Mouse (Mus musculus): Measurements from ENCODE around the gene Spata7.

The Spata7 gene

DNA sequence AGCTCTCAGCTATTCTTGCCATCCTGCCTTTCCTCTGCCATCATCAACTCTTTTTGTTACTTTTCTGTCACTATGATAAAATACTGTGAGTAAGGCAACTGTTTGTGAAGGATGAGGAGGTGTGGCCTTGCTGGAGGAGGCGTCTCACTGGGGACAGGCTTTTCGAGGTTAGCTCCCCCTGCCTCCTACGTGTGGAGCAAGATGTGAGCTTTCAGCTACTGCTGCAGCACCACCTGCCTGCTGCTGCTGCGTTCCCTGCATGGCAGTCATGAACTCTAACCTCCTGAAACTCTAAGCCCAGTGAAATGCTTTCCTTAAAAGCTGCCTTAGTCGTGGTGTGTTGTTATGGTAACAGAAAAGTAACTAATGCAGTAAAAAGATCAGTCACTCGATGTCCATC lies 45.9 kb downstream of the Spata7 start:
- no peak for DNase-seq

- peak; percentile 70 for DNase-seq
Observed at GRCm38 (mm10) chr12:98674627-98675143, 46.7 kb downstream of the Spata7 start.

GRCm38 (mm10) chr12:98676861-98677260 lies 48.9 kb downstream of the Spata7 start:
- DNase-seq, result no peak

- no peak for DNase-seq
Observed at GRCm38 (mm10) chr12:98677336-98677735, 49.4 kb downstream of the Spata7 start.

DNA sequence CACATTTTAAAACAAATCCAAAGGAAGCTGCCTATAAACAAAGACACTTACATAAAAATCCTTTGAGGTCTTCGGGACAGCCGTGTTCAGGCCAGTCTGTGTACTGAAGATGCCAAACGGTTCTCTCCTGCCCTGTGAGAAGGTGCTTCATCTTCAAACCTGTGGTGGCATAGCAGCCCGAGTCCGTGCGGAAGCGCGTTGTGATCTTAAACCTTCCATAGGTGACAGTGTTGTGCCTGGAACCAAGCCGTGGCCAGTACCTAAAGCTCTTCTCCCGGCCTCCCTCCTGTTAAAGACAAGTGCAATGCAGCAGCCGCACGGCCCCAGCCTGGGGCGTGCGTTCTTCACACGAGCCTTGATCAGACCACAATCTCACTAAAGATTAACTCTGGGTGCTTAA lies 51.9 kb downstream of the Spata7 start:
- DNase-seq, result no peak

- no peak for DNase-seq
Observed at GRCm38 (mm10) chr12:98682196-98682595, 54.2 kb downstream of the Spata7 start.

DNA sequence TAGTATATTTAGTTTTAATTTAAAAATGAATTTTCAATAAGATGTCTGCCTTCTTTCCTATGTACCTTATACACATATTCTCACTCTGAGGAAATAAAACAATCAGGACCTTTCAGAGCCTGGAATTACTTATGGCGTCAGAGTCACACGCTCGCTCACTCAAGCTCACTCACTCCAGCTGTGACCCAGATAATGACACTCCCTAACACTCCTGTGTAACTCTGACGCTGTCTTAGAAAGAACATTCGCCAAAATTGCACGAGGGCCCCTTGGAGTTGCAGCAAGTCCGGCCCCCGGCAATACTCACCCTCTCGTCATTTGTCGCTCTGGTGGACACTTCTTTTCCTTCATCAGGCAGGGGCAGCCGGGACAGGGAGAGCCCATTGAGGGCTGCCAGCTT lies 55.2 kb downstream of the Spata7 start:
- DNase-seq, result no peak

GRCm38 (mm10) chr12:98683574-98683973 lies 55.6 kb downstream of the Spata7 start:
- DNase-seq, result no peak

DNA sequence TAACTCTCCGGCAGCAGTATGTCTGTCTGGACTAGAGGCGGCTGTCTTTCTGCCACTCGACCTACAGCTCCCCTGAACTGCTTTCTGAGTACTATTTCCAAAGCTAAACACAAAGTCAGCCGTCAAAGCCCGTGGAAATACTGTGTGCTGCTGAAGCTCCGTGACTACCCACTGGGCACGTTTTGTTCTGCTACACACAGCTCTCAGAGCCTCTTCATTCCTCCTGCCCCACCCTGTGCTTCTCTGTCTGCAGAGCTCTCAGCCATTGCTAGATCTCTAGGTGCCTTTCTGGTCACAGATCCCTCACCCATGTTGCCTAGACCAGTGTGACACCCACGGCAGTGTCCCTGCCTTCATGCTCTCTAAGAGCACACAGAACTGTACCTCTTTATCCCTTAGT lies 62.3 kb downstream of the Spata7 start:
- DNase-seq, result no peak

DNA sequence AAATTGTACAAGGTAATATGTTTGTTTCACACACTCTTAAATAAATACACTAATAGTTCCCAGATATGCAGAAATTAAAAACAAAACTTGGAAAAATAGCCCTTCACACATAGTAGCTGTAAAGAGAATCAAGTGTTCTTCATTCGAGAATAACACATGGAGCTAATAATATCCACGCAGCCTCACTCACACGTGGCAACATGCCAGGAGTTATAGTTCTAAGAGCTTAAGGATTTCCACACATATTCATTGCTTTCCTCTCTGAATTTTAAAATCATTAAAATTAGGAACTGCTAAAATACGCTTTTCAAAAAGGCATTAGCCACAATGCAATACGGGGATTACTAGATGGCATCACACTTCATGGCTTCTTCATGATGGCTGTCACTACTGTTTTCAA lies 69.2 kb downstream of the Spata7 start:
- no peak for DNase-seq

DNA sequence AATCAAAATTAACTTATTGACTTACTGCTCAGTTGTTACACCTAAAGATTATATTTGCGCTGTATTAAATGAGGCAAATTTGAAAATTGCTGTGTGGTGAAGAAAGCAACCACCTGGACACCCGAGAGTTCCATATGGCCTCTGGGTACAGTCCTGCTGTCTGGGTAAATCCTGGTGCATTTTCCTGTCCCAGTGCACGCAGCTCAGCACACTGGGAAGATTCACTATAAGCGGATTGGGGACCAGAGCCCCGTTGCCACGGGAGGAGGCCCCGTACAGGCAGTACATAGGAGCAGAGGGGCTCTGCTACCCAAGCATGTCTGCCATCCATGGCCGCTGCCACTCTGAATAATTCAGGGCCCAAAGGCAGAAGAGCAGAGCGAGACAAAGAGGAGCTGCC lies 73.6 kb downstream of the Spata7 start:
- DNase-seq, result peak; percentile 18

DNA sequence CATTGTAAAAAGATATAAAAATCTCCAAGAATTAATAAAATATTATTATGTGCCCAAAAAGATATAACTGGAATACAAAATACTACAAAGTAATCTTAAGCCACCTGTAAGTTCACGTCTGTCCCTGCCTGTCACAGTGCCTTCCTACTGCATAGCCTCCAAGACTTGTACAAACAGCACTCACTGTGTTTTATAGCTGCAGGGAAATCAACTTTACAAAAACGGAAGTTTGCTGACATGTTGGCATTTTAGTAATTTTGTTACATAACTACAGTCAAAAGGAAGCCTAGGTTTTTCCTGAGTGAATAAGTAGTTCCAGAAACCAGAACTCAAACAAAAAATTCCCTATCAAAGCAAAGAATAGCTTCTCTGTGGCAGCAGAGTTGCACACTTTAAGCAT lies 75.6 kb downstream of the Spata7 start:
- no peak for DNase-seq

- DNase-seq, result no peak
Observed at GRCm38 (mm10) chr12:98703961-98704360, 76.0 kb downstream of the Spata7 start.

DNA sequence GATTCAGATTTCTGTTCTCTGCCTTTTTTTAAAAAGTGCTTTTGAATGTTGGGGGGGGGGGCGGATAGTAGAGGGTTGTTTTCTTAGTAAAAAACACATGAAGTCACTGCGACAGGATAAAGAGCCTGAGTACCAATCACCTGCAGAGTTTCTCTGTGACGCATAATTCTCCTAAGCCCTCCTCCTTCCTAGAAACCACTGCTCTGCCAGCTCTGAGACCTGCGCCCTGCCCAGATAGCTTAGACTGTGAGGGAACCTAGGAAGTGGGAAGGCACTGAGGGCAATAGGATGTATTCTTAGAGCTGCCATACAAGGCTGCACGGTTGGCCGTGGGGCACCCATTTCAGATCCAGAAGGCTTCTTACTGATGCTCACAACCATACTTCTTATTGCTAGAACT lies 84.9 kb downstream of the Spata7 start:
- DNase-seq, result no peak

DNA sequence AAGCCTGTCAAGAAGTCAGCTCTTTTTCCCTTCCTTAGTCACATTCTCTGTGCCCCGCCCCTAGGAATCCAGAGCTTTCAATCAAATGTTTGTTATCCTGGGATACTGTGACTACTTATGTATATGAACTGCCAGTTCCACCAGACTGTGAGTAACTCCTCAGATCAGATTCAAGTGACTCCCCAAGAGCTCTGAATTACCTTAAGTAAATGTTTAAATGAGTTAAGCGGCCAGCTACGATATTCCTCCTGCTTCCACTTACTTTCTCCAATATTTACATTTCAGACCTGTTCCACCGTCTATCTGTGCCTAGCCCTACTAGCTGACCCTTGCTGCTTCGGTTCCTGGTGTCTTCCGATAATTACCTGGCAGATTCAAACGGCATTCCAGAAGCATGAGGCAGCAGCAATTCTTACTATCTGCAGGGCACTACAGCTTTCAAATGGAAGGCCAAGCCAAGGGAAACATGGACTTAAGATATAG lies 85.7 kb downstream of the Spata7 start:
- no peak for DNase-seq

DNA sequence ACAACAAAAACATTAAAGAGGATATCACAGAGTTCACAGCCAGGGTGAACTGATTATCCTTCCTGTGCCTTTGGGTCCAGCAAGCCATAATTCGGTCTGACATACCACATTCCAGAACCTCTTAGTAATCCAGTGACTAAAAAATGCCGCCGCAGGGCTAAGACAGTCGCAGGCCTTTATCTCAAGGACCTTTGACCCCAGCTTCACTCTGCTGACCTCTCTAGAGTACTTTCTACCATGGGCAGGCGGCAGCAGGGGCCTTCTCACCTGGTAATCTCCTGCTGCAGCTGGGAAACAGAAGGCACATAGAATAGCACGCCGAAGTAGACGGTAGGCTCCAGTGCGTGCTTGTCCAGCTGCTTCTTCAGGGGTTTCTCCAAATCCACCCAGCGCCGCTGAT lies 86.8 kb downstream of the Spata7 start:
- DNase-seq, result no peak

DNA sequence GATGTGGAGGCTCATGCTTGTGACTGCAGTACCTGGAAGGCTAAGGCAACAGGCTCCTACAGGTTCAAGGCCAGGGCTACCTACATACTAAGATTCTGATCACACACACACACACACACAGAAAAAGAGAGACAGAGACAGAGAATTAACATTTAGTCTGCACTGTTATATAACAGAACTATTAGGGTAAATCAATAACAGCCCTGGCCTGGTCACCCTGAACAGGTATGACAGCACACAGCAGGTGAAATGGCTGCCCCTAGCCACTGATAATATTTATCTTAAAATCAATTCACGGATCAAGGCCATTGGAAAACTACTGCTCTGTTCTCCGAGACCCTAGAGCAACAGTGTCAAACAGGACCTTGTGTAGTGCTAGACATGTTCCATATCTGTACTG lies 88.2 kb downstream of the Spata7 start:
- no peak for DNase-seq

All from layer of hippocampus, adult 9-11 months (tissue).